Mouse (Mus musculus): ENCODE measurements around the gene Arpc3. TPM values are rescaled to one million over a fixed set of nuclear protein-coding genes. Genes with fewer than 3 reads are reported as not detected.

Gene Arpc3
- polyA plus RNA-seq, 1 experiment from 2014 or later = 85.4 TPM

- WGBS (ENCODE audit: insufficient replicate concordance) = 6% methylated on average over 19 of the region's 19 CpGs
- Histone ChIP-seq H3K4me3 (ENCODE audit: low read depth, low read length) (peak overlapping the region; percentile 99), H3K9me3 (replicated peaks; ENCODE audit: control insufficient read depth, low read length) (no peaks in the 10 kb centered on the region), H3K27ac (ENCODE audit: low read length) (peak overlapping the region; percentile 76), H3K27me3 (ENCODE audit: control insufficient read depth, insufficient read depth, low read depth, low read length) (no peaks in the 10 kb centered on the region), H3K4me1 (ENCODE audit: control insufficient read depth, low read depth, low read length) (peaks cover 16% of the 10 kb centered on the region), H3K9ac (ENCODE audit: low read depth, low read length) (peak overlapping the region; percentile 98), H3K36me3 (ENCODE audit: control insufficient read depth, insufficient read depth) (peaks cover 4% of the 10 kb centered on the region; the same call in 1 of the 2 replicates), H3K4me2 (ENCODE audit: low read depth, low read length) (peak overlapping the region; percentile 79)
- ATAC-seq (ENCODE audit: low read depth) = peak; percentile 35
These were observed 738 bp downstream of the Arpc3 start for GRCm38 (mm10) chr5:122392227-122393004.

- H3K36me3 ChIP-seq (ENCODE audit: control insufficient read depth, insufficient read depth) = peaks cover 4% of the 10 kb centered on the region; the same call in 1 of the 2 replicates
- H3K9ac ChIP-seq (ENCODE audit: low read depth, low read length) = no peak overlapping the region
- H3K4me3 ChIP-seq (ENCODE audit: low read depth, low read length) = no peak overlapping the region
- no peak overlapping the region for H3K27ac ChIP-seq (ENCODE audit: low read length)
- H3K27me3 ChIP-seq (ENCODE audit: control insufficient read depth, insufficient read depth, low read depth, low read length) = no peaks in the 10 kb centered on the region
- no peak overlapping the region for H3K4me2 ChIP-seq (ENCODE audit: low read depth, low read length)
- 31% methylated on average over 2 of the region's 2 CpGs for WGBS (ENCODE audit: insufficient replicate concordance)
- H3K9me3 ChIP-seq (replicated peaks; ENCODE audit: control insufficient read depth, low read length) = no peaks in the 10 kb centered on the region
- peaks cover 16% of the 10 kb centered on the region for H3K4me1 ChIP-seq (ENCODE audit: control insufficient read depth, low read depth, low read length)
- no peak for ATAC-seq (ENCODE audit: low read depth)
These were observed 2.2 kb downstream of the Arpc3 start for GRCm38 (mm10) chr5:122393887-122394286.

GRCm38 (mm10) chr5:122396791-122397190 lies 5.1 kb downstream of the Arpc3 start:
- 44% methylated on average over 10 of the region's 10 CpGs for WGBS (ENCODE audit: insufficient replicate concordance)
- H3K4me2 ChIP-seq (ENCODE audit: low read depth, low read length) = no peak overlapping the region
- no peak overlapping the region for H3K4me3 ChIP-seq (ENCODE audit: low read depth, low read length)
- peaks cover 9% of the 10 kb centered on the region for H3K36me3 ChIP-seq (ENCODE audit: control insufficient read depth, insufficient read depth)
- no peaks in the 10 kb centered on the region for H3K9me3 ChIP-seq (replicated peaks; ENCODE audit: control insufficient read depth, low read length)
- H3K9ac ChIP-seq (ENCODE audit: low read depth, low read length) = no peak overlapping the region
- peak overlapping the region; percentile 6; the same call in 1 of the 2 replicates for H3K27ac ChIP-seq (ENCODE audit: low read length)
- peak; percentile 27 for ATAC-seq (ENCODE audit: low read depth)
- peaks cover 11% of the 10 kb centered on the region for H3K4me1 ChIP-seq (ENCODE audit: control insufficient read depth, low read depth, low read length)
- no peaks in the 10 kb centered on the region for H3K27me3 ChIP-seq (ENCODE audit: control insufficient read depth, insufficient read depth, low read depth, low read length)

GRCm38 (mm10) chr5:122397495-122397894 lies 5.8 kb downstream of the Arpc3 start:
- Histone ChIP-seq H3K4me2 (ENCODE audit: low read depth, low read length) (no peak overlapping the region), H3K4me3 (ENCODE audit: low read depth, low read length) (no peak overlapping the region), H3K27ac (ENCODE audit: low read length) (peak overlapping the region; percentile 12; the same call in 1 of the 2 replicates), H3K9ac (ENCODE audit: low read depth, low read length) (no peak overlapping the region), H3K36me3 (ENCODE audit: control insufficient read depth, insufficient read depth) (peaks cover 14% of the 10 kb centered on the region), H3K27me3 (ENCODE audit: control insufficient read depth, insufficient read depth, low read depth, low read length) (no peaks in the 10 kb centered on the region), H3K9me3 (replicated peaks; ENCODE audit: control insufficient read depth, low read length) (no peaks in the 10 kb centered on the region), H3K4me1 (ENCODE audit: control insufficient read depth, low read depth, low read length) (peaks cover 9% of the 10 kb centered on the region)
- no peak for ATAC-seq (ENCODE audit: low read depth)
- 75% methylated on average over 8 of the region's 8 CpGs for WGBS (ENCODE audit: insufficient replicate concordance)

- Histone ChIP-seq H3K4me3 (ENCODE audit: low read depth, low read length) (no peak overlapping the region), H3K27ac (ENCODE audit: low read length) (no peak overlapping the region), H3K9ac (ENCODE audit: low read depth, low read length) (no peak overlapping the region), H3K4me2 (ENCODE audit: low read depth, low read length) (no peak overlapping the region), H3K4me1 (ENCODE audit: control insufficient read depth, low read depth, low read length) (no peaks in the 10 kb centered on the region; the same call in 1 of the 2 replicates), H3K27me3 (ENCODE audit: control insufficient read depth, insufficient read depth, low read depth, low read length) (no peaks in the 10 kb centered on the region), H3K36me3 (ENCODE audit: control insufficient read depth, insufficient read depth) (peaks cover 32% of the 10 kb centered on the region), H3K9me3 (replicated peaks; ENCODE audit: control insufficient read depth, low read length) (no peaks in the 10 kb centered on the region)
- ATAC-seq (ENCODE audit: low read depth) = no peak
- 85% methylated on average over 8 of the region's 8 CpGs for WGBS (ENCODE audit: insufficient replicate concordance)
These were observed 8.2 kb downstream of the Arpc3 start for GRCm38 (mm10) chr5:122399871-122400270.

GRCm38 (mm10) chr5:122400628-122401302 lies 9.1 kb downstream of the Arpc3 start:
- H3K27ac ChIP-seq (ENCODE audit: low read length) = no peak overlapping the region
- no peaks in the 10 kb centered on the region for H3K9me3 ChIP-seq (replicated peaks; ENCODE audit: control insufficient read depth, low read length)
- no peaks in the 10 kb centered on the region for H3K27me3 ChIP-seq (ENCODE audit: control insufficient read depth, insufficient read depth, low read depth, low read length)
- no peak overlapping the region for H3K9ac ChIP-seq (ENCODE audit: low read depth, low read length)
- no peaks in the 10 kb centered on the region for H3K4me1 ChIP-seq (ENCODE audit: control insufficient read depth, low read depth, low read length)
- WGBS (ENCODE audit: insufficient replicate concordance) = 69% methylated on average over 18 of the region's 18 CpGs
- peaks cover 37% of the 10 kb centered on the region for H3K36me3 ChIP-seq (ENCODE audit: control insufficient read depth, insufficient read depth)
- no peak overlapping the region for H3K4me3 ChIP-seq (ENCODE audit: low read depth, low read length)
- H3K4me2 ChIP-seq (ENCODE audit: low read depth, low read length) = no peak overlapping the region
- no peak for ATAC-seq (ENCODE audit: low read depth)

- no peak overlapping the region for H3K27ac ChIP-seq (ENCODE audit: low read length)
- H3K27me3 ChIP-seq (ENCODE audit: control insufficient read depth, insufficient read depth, low read depth, low read length) = no peaks in the 10 kb centered on the region
- no peak overlapping the region for H3K9ac ChIP-seq (ENCODE audit: low read depth, low read length)
- ATAC-seq (ENCODE audit: low read depth) = no peak
- H3K9me3 ChIP-seq (replicated peaks; ENCODE audit: control insufficient read depth, low read length) = no peaks in the 10 kb centered on the region
- no peaks in the 10 kb centered on the region for H3K4me1 ChIP-seq (ENCODE audit: control insufficient read depth, low read depth, low read length)
- no peak overlapping the region for H3K4me3 ChIP-seq (ENCODE audit: low read depth, low read length)
- H3K4me2 ChIP-seq (ENCODE audit: low read depth, low read length) = no peak overlapping the region
- WGBS (ENCODE audit: insufficient replicate concordance) = 33% methylated on average over 8 of the region's 8 CpGs
- H3K36me3 ChIP-seq (ENCODE audit: control insufficient read depth, insufficient read depth) = peaks cover 38% of the 10 kb centered on the region
These were observed 9.6 kb downstream of the Arpc3 start for GRCm38 (mm10) chr5:122401303-122401640.

- Histone ChIP-seq H3K4me1 (ENCODE audit: control insufficient read depth, low read depth, low read length) (no peaks in the 10 kb centered on the region), H3K27ac (ENCODE audit: low read length) (no peak overlapping the region), H3K4me3 (ENCODE audit: low read depth, low read length) (no peak overlapping the region), H3K36me3 (ENCODE audit: control insufficient read depth, insufficient read depth) (peaks cover 41% of the 10 kb centered on the region), H3K9me3 (replicated peaks; ENCODE audit: control insufficient read depth, low read length) (no peaks in the 10 kb centered on the region), H3K4me2 (ENCODE audit: low read depth, low read length) (no peak overlapping the region), H3K27me3 (ENCODE audit: control insufficient read depth, insufficient read depth, low read depth, low read length) (no peaks in the 10 kb centered on the region), H3K9ac (ENCODE audit: low read depth, low read length) (no peak overlapping the region)
- WGBS (ENCODE audit: insufficient replicate concordance) = 83% methylated on average over 13 of the region's 13 CpGs
- ATAC-seq (ENCODE audit: low read depth) = no peak
These were observed 10.5 kb downstream of the Arpc3 start for GRCm38 (mm10) chr5:122402160-122402559.

GRCm38 (mm10) chr5:122402772-122403171 lies 11.1 kb downstream of the Arpc3 start:
- H3K4me2 ChIP-seq (ENCODE audit: low read depth, low read length) = no peak overlapping the region
- no peak overlapping the region for H3K27ac ChIP-seq (ENCODE audit: low read length)
- H3K36me3 ChIP-seq (ENCODE audit: control insufficient read depth, insufficient read depth) = peaks cover 41% of the 10 kb centered on the region
- H3K27me3 ChIP-seq (ENCODE audit: control insufficient read depth, insufficient read depth, low read depth, low read length) = no peaks in the 10 kb centered on the region
- no peaks in the 10 kb centered on the region for H3K9me3 ChIP-seq (replicated peaks; ENCODE audit: control insufficient read depth, low read length)
- no peak for ATAC-seq (ENCODE audit: low read depth)
- H3K9ac ChIP-seq (ENCODE audit: low read depth, low read length) = no peak overlapping the region
- no peaks in the 10 kb centered on the region for H3K4me1 ChIP-seq (ENCODE audit: control insufficient read depth, low read depth, low read length)
- 69% methylated on average over 5 of the region's 5 CpGs for WGBS (ENCODE audit: insufficient replicate concordance)
- H3K4me3 ChIP-seq (ENCODE audit: low read depth, low read length) = no peak overlapping the region

Measured in liver, embryonic 16.5 days (tissue).